Mouse (Mus musculus): Measurements from ENCODE around the gene Elavl1. TPM values are rescaled to one million over a fixed set of nuclear protein-coding genes. Genes with fewer than 3 reads are reported as not detected.

Gene Elavl1
- total and polyA plus RNA-seq, 3 experiments, result 55.8 to 112 (median 76.4) TPM

DNA sequence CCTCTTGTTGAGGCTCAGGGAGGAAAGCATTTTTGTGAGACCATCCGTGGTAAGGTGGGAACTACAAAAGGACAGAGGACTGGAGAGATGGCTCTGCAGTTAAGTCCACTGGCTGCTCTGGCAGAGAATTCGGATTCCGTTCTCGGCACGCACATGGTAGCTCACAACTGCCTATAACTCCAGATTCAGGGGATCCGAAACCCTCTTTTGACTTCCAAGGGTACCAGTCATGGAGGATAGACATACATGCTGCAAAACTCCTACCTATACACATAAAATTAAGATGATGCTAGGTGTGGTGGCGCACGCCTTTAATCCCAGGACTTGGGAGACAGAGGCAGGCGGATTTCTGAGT is 49.1 kb downstream of the Elavl1 start (continued):
- no peak for TF ChIP-seq E2F4 (IDR thresholded peaks at IDR 0.05; ENCODE audit: insufficient replicate concordance, low read depth, low read length)
- 0 out of 2 replicates have a peak, but pooled peaks have one; percentile 6 for TF ChIP-seq MYC (IDR thresholded peaks at IDR 0.05; ENCODE audit: low read depth, low read length)
- no peak for TF ChIP-seq NELFE (IDR thresholded peaks at IDR 0.05; ENCODE audit: low read depth, low read length)
- TF ChIP-seq PAX5 (IDR thresholded peaks at IDR 0.05; ENCODE audit: low read length), result no peak

DNA sequence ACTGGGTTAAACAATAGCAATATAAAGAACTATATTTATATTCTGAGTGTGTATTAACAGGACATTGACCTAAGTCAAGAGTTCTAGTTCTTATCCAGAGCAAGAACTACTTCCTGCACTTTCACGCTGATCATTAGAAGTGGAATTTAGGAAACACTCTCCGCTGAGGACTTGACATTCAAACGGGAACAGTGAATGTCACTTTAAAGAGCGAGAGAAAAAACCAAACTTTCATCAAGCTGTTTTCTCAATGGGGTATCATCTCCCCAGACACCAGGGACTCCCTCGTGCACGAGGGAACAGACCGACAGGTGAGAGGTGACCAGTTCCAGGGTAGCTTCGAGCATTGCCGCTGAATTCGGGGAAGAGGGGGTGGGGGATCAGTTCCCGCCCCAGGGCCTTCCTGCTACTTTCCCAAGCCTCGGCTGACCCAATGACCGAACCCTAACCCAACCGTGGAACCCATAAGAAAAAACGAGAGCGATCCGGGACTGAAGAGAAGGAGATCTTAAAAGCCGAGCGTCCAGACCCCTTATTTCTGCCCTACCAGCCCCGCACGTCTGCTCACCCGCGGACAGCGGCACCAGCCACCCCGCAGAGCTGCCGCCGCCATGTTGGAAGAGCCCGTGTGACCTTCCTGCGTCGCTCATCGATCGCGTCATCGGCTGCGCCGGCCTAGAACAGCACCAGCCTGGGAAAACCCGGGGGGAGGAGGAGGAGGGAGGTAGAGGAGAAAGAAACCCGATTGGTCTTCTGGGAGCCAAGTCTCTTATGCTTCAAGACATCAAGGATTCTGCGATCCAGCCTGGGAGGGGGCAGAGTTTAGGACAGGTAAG is 49.7 kb downstream of the Elavl1 start, which contains the start of gene Timm44:
TSS of gene Timm44 (minus strand) at position 639 of the 836 bp plus-strand sequence.
- peak; percentile 96 for DNase-seq (ENCODE audit: extremely low read depth)
- Histone ChIP-seq H3K4me3 (replicated peaks in 1 of 3; ENCODE audit: low read depth in 2 of 3, low read length in 2 of 3, poor library complexity in 1 of 3) (peak within 1 kb of the TSS; percentile 89 to 99 (median 93)), H3K4me1 (ENCODE audit: control insufficient read depth in 1 of 2, insufficient read depth in 2 of 2) (peaks cover 4 to 24% of the 10 kb centered on the region in 2 experiments; a peak in 3 of 4 replicates), H3K9me3 (replicated peaks; ENCODE audit: low read length) (no peaks in the 10 kb centered on the region), H3K4me2 (ENCODE audit: insufficient read depth, low read depth, poor library complexity, severe bottlenecking) (peak within 1 kb of the TSS; percentile 99), H3K27me3 (replicated peaks) (no peaks in the 10 kb centered on the region), H3K79me2 (replicated peaks; ENCODE audit: control insufficient read depth, extremely low read depth, insufficient read depth, poor library complexity, severe bottlenecking) (peaks cover 25% of the 10 kb centered on the region), H3K9ac (ENCODE audit: insufficient read depth, low read depth) (peak within 1 kb of the TSS; percentile 85), H3K27ac (ENCODE audit: insufficient read depth, low read depth) (peak within 1 kb of the TSS; percentile 21), H3K36me3 (replicated peaks in 1 of 2; ENCODE audit: control insufficient read depth in 1 of 2, insufficient read depth in 1 of 2, low read length in 1 of 2) (peaks cover 22 to 35% of the 10 kb centered on the region in 2 experiments)
- in situ Hi-C loops (cut with MboI; ENCODE audit: low pct_ligation_motif_present, low pct_unique_long_range_greater_than_20kb, low sequenced_read_pairs), result no loop called here
- peak; percentile 99 for TF ChIP-seq MAZ (IDR thresholded peaks at IDR 0.05; ENCODE audit: low read depth, low read length)
- peak; percentile 28; the same call in 1 of the 2 replicates for TF ChIP-seq ZMIZ1 (IDR thresholded peaks at IDR 0.05; ENCODE audit: low read depth, low read length)
- no peak for TF ChIP-seq CTCF (conservative IDR thresholded peaks at IDR 0.05 in 1 of 2, IDR thresholded peaks at IDR 0.05 in 1 of 2; ENCODE audit: low read depth in 2 of 2, low read length in 2 of 2)
- peak; percentile 94 for TF ChIP-seq POLR2A (IDR thresholded peaks at IDR 0.05; ENCODE audit: low read depth, low read length)
- TF ChIP-seq CHD2 (IDR thresholded peaks at IDR 0.05; ENCODE audit: low read length), result peak; percentile 35; the same call in 1 of the 2 replicates
- peak; percentile 79 for TF ChIP-seq USF1 (IDR thresholded peaks at IDR 0.05; ENCODE audit: low read depth, low read length)
- no peak for TF ChIP-seq RCOR1 (conservative IDR thresholded peaks at IDR 0.05; ENCODE audit: low read depth, low read length)
- TF ChIP-seq BHLHE40 (IDR thresholded peaks at IDR 0.05; ENCODE audit: low read depth, low read length), result no peak
- TF ChIP-seq NRF1 (IDR thresholded peaks at IDR 0.05; ENCODE audit: low read depth, low read length), result peak; percentile 69
- TF ChIP-seq MXI1 (IDR thresholded peaks at IDR 0.05; ENCODE audit: low read depth, low read length), result peak; percentile 79; the same call in 1 of the 2 replicates
- TF ChIP-seq ELF1 (IDR thresholded peaks at IDR 0.05; ENCODE audit: low read depth, low read length), result peak; percentile 80
- TF ChIP-seq TCF12 (IDR thresholded peaks at IDR 0.05; ENCODE audit: low read depth, low read length), result peak; percentile 94
- TF ChIP-seq HCFC1 (IDR thresholded peaks at IDR 0.05; ENCODE audit: low read depth, low read length), result peak; percentile 93
- TF ChIP-seq RAD21 (IDR thresholded peaks at IDR 0.05; ENCODE audit: low read depth, low read length), result no peak
- peak; percentile 83 for TF ChIP-seq SIN3A (IDR thresholded peaks at IDR 0.05; ENCODE audit: low read length)
- TF ChIP-seq UBTF (IDR thresholded peaks at IDR 0.05; ENCODE audit: low read depth, low read length), result 0 out of 2 replicates have a peak, but pooled peaks have one; percentile 54
- TF ChIP-seq KAT2A (IDR thresholded peaks at IDR 0.05; ENCODE audit: insufficient replicate concordance, low read length), result peak; percentile 81; the same call in 1 of the 2 replicates
- peak; percentile 69; the same call in 1 of the 2 replicates for TF ChIP-seq POLR2AphosphoS2 (IDR thresholded peaks at IDR 0.05; ENCODE audit: low read depth, low read length)
- peak; percentile 63 for TF ChIP-seq IRF4 (IDR thresholded peaks at IDR 0.05; ENCODE audit: low read depth, low read length)
- TF ChIP-seq SMC3 (IDR thresholded peaks at IDR 0.05; ENCODE audit: low read depth, low read length), result no peak
- no peak for TF ChIP-seq ZKSCAN1 (IDR thresholded peaks at IDR 0.05; ENCODE audit: borderline replicate concordance, low read depth, low read length)
- TF ChIP-seq MAX (IDR thresholded peaks at IDR 0.05; ENCODE audit: low read length), result peak; percentile 81
- no peak for TF ChIP-seq ZNF384 (IDR thresholded peaks at IDR 0.05; ENCODE audit: low read depth, low read length)
- no peak for TF ChIP-seq JUND (conservative IDR thresholded peaks at IDR 0.05; ENCODE audit: low read depth, low read length)
- peak; percentile 36; the same call in 1 of the 2 replicates for TF ChIP-seq ETS1 (conservative IDR thresholded peaks at IDR 0.05; ENCODE audit: low read depth, low read length)
- TF ChIP-seq USF2 (conservative IDR thresholded peaks at IDR 0.05; ENCODE audit: low read depth, low read length), result peak; percentile 67
- TF ChIP-seq TBP (conservative IDR thresholded peaks at IDR 0.05; ENCODE audit: low read depth, low read length), result peak; percentile 76
- peak; percentile 64; the same call in 1 of the 2 replicates for TF ChIP-seq MEF2A (IDR thresholded peaks at IDR 0.05; ENCODE audit: borderline replicate concordance, low read depth, low read length)
- TF ChIP-seq GABPA (IDR thresholded peaks at IDR 0.05; ENCODE audit: insufficient replicate concordance, low read depth, low read length), result peak; percentile 42; the same call in 1 of the 2 replicates
- TF ChIP-seq NELFE (IDR thresholded peaks at IDR 0.05; ENCODE audit: low read depth, low read length), result peak; percentile 79
- dilution Hi-C loops (cut with MboI; ENCODE audit: extremely low pct_ligation_motif_present, extremely low pct_unique_long_range_greater_than_20kb, low sequenced_read_pairs), result no loop called here

Data from CH12.LX (cell line).